Mouse (Mus musculus) stomach, embryonic 15.5 days (tissue): ENCODE results near the gene Ptpro. TPM values are rescaled to one million over a fixed set of nuclear protein-coding genes. Genes with fewer than 3 reads are reported as not detected.
"Not testable (repeated sequence)": the region's sequence is repeated elsewhere in the genome, so short reads cannot be mapped to it uniquely, and the experiment has no call there.

Source experiments
- ATAC-seq: fragments of 200-750 bp; cut with Nextera tagmentation; 2 replicates; pipeline ENCODE4 v1.8.0; 2017; ENCODE audit warnings: low read depth, moderate number of reproducible peaks, moderate TSS enrichment; ENCODE audit not compliant: insufficient read depth, low FRiP score
- H3K27ac ChIP-seq: fragments of 300-500 bp; sonication (generic); 2 replicates; pipeline ENCODE4 v1.5.1; 2015; ENCODE audit warnings: mild to moderate bottlenecking, inconsistent platforms
- H3K27me3 ChIP-seq: fragments of 300-500 bp; sonication (generic); replicated peaks from 2 replicates; pipeline ENCODE4 v1.6.1; 2015; ENCODE audit warnings: inconsistent platforms
- H3K36me3 ChIP-seq: fragments of 300-500 bp; sonication (generic); 2 replicates; pipeline ENCODE4 v1.6.1; 2015; ENCODE audit warnings: inconsistent platforms
- H3K4me1 ChIP-seq: fragments of 300-500 bp; sonication (generic); 2 replicates; pipeline ENCODE4 v1.6.1; 2015; ENCODE audit warnings: inconsistent platforms
- H3K4me2 ChIP-seq: fragments of 300-500 bp; sonication (generic); 2 replicates; pipeline ENCODE4 v1.6.1; 2015; ENCODE audit warnings: mild to moderate bottlenecking, inconsistent platforms
- H3K4me3 ChIP-seq: fragments of 300-500 bp; sonication (generic); replicated peaks from 2 replicates; pipeline ENCODE4 v1.5.1; 2015; ENCODE audit warnings: inconsistent platforms
- H3K9ac ChIP-seq: fragments of 300-500 bp; sonication (generic); 2 replicates; pipeline ENCODE4 v1.6.1; 2015; ENCODE audit warnings: inconsistent platforms
- H3K9me3 ChIP-seq: fragments of 300-500 bp; sonication (generic); 2 replicates; pipeline ENCODE4 v1.6.1; 2016; ENCODE audit warnings: inconsistent platforms
- WGBS: fragments of 180-500 bp; shearing (Covaris S2); methylation state at CpG from one replicate; pipeline ENCODE4 v1.1.7; 2015; 5-methylcytosine and 5-hydroxymethylcytosine counted together
- polyA plus RNA-seq: library from polyadenylated mRNA; unstranded; fragments of >200 nt; fragmentation: Nextera tagmentation; extraction: Ambion mirVana; gene quantifications from 2 replicates; pipeline ENCODE4 v1.2.1, GENCODE M21; 2015

Ptpro gene
- polyA plus RNA-seq, 1 experiment from 2014 or later: 3.3 TPM

- no peaks in the 10 kb centered on the region for H3K9me3 ChIP-seq
- H3K27me3 ChIP-seq: no peaks in the 10 kb centered on the region; the same call in 1 of the 2 replicates
- no peaks in the 10 kb centered on the region for H3K36me3 ChIP-seq
- 92% methylated on average over 3 of the region's 3 CpGs for WGBS
- no peak overlapping the region for H3K9ac ChIP-seq
- H3K4me3 ChIP-seq: no peak overlapping the region
- ATAC-seq: no peak
- H3K4me1 ChIP-seq: peaks cover 17% of the 10 kb centered on the region
- no peak overlapping the region for H3K27ac ChIP-seq
- H3K4me2 ChIP-seq: no peak overlapping the region
Observed at GRCm38 (mm10) chr6:137467696-137468095, 215.6 kb downstream of the Ptpro start.

- Histone ChIP-seq H3K9me3 (no peaks in the 10 kb centered on the region), H3K27me3 (no peaks in the 10 kb centered on the region; the same call in 1 of the 2 replicates), H3K27ac (no peak overlapping the region), H3K4me2 (no peak overlapping the region), H3K36me3 (no peaks in the 10 kb centered on the region), H3K4me3 (no peak overlapping the region), H3K9ac (no peak overlapping the region), H3K4me1 (peaks cover 17% of the 10 kb centered on the region)
- no peak for ATAC-seq
- WGBS: 92% methylated on average over 4 of the region's 4 CpGs
Observed at GRCm38 (mm10) chr6:137469541-137469940, 217.4 kb downstream of the Ptpro start.

GRCm38 (mm10) chr6:137470901-137471598 lies 218.9 kb downstream of the Ptpro start:
- H3K9ac ChIP-seq: no peak overlapping the region
- H3K27me3 ChIP-seq: no peaks in the 10 kb centered on the region; the same call in 1 of the 2 replicates
- H3K4me2 ChIP-seq: no peak overlapping the region
- H3K36me3 ChIP-seq: no peaks in the 10 kb centered on the region
- no peak overlapping the region for H3K4me3 ChIP-seq
- H3K9me3 ChIP-seq: no peaks in the 10 kb centered on the region
- H3K27ac ChIP-seq: peak overlapping the region; percentile 75
- H3K4me1 ChIP-seq: peaks cover 12% of the 10 kb centered on the region; the same call in 1 of the 2 replicates
- WGBS: 18% methylated on average over 11 of the region's 11 CpGs
- peak; percentile 88 for ATAC-seq

GRCm38 (mm10) chr6:137472129-137472528 lies 220.0 kb downstream of the Ptpro start:
- Histone ChIP-seq H3K36me3 (no peaks in the 10 kb centered on the region), H3K4me3 (no peak overlapping the region), H3K9ac (no peak overlapping the region), H3K27ac (no peak overlapping the region), H3K4me1 (peaks cover 12% of the 10 kb centered on the region; the same call in 1 of the 2 replicates), H3K4me2 (no peak overlapping the region), H3K27me3 (no peaks in the 10 kb centered on the region; the same call in 1 of the 2 replicates), H3K9me3 (no peaks in the 10 kb centered on the region)
- no peak for ATAC-seq
- WGBS: 81% methylated on average over 9 of the region's 9 CpGs

- no peak for ATAC-seq
- H3K27me3 ChIP-seq: no peaks in the 10 kb centered on the region; the same call in 1 of the 2 replicates
- 64% methylated on average over 1 of the region's 1 CpGs for WGBS
- H3K4me2 ChIP-seq: no peak overlapping the region
- H3K4me1 ChIP-seq: peaks cover 12% of the 10 kb centered on the region; the same call in 1 of the 2 replicates
- H3K4me3 ChIP-seq: no peak overlapping the region
- no peak overlapping the region for H3K27ac ChIP-seq
- H3K36me3 ChIP-seq: no peaks in the 10 kb centered on the region
- no peak overlapping the region for H3K9ac ChIP-seq
- no peaks in the 10 kb centered on the region for H3K9me3 ChIP-seq
Observed at GRCm38 (mm10) chr6:137473433-137473832, 221.3 kb downstream of the Ptpro start.

- not testable (repeated sequence) for ATAC-seq, H3K4me2 ChIP-seq, H3K9ac ChIP-seq, H3K27ac ChIP-seq, H3K36me3 ChIP-seq, H3K9me3 ChIP-seq, H3K4me1 ChIP-seq, H3K27me3 ChIP-seq, H3K4me3 ChIP-seq
- 94% methylated on average over 5 of the region's 5 CpGs for WGBS
Observed at GRCm38 (mm10) chr6:137475695-137476094, 223.6 kb downstream of the Ptpro start.

- no peak overlapping the region for H3K4me2 ChIP-seq
- no peaks in the 10 kb centered on the region for H3K27me3 ChIP-seq
- no peak overlapping the region for H3K9ac ChIP-seq
- no peaks in the 10 kb centered on the region; the same call in 1 of the 2 replicates for H3K9me3 ChIP-seq
- no peak overlapping the region for H3K27ac ChIP-seq
- H3K4me1 ChIP-seq: no peaks in the 10 kb centered on the region
- no peak for ATAC-seq
- WGBS: 87% methylated on average over 7 of the region's 7 CpGs
- H3K4me3 ChIP-seq: no peak overlapping the region
- 0 out of 2 replicates have a peak, but pooled peaks cover 3% of the 10 kb centered on the region for H3K36me3 ChIP-seq
Observed at GRCm38 (mm10) chr6:137482891-137483290, 230.8 kb downstream of the Ptpro start.

- H3K27me3 ChIP-seq: no peaks in the 10 kb centered on the region
- no peaks in the 10 kb centered on the region for H3K4me1 ChIP-seq
- no peak overlapping the region for H3K4me2 ChIP-seq
- 42% methylated on average over 6 of the region's 6 CpGs for WGBS
- ATAC-seq: peak; percentile 43; the same call in 1 of the 2 replicates
- H3K36me3 ChIP-seq: no peaks in the 10 kb centered on the region
- no peak overlapping the region for H3K9ac ChIP-seq
- no peak overlapping the region for H3K4me3 ChIP-seq
- no peak overlapping the region for H3K27ac ChIP-seq
- no peaks in the 10 kb centered on the region for H3K9me3 ChIP-seq
Observed at GRCm38 (mm10) chr6:137487443-137487842, 235.3 kb downstream of the Ptpro start.

GRCm38 (mm10) chr6:137490115-137490514 lies 238.0 kb downstream of the Ptpro start:
- no peak overlapping the region for H3K4me2 ChIP-seq
- H3K4me3 ChIP-seq: no peak overlapping the region
- 87% methylated on average over 14 of the region's 14 CpGs for WGBS
- no peak for ATAC-seq
- no peaks in the 10 kb centered on the region for H3K4me1 ChIP-seq
- H3K9ac ChIP-seq: no peak overlapping the region
- H3K36me3 ChIP-seq: no peaks in the 10 kb centered on the region
- no peak overlapping the region for H3K27ac ChIP-seq
- H3K27me3 ChIP-seq: no peaks in the 10 kb centered on the region
- H3K9me3 ChIP-seq: no peaks in the 10 kb centered on the region

GRCm38 (mm10) chr6:137491659-137492058 lies 239.5 kb downstream of the Ptpro start:
- no peaks in the 10 kb centered on the region for H3K27me3 ChIP-seq
- WGBS: 53% methylated on average over 2 of the region's 2 CpGs

GRCm38 (mm10) chr6:137492582-137492981 lies 240.5 kb downstream of the Ptpro start:
- no peak for ATAC-seq
- Histone ChIP-seq H3K4me1 (no peaks in the 10 kb centered on the region), H3K4me3 (no peak overlapping the region), H3K9ac (no peak overlapping the region), H3K27me3 (no peaks in the 10 kb centered on the region), H3K9me3 (no peaks in the 10 kb centered on the region), H3K27ac (no peak overlapping the region), H3K4me2 (no peak overlapping the region), H3K36me3 (no peaks in the 10 kb centered on the region)
- WGBS: 88% methylated on average over 4 of the region's 4 CpGs

More at GRCm38 (mm10) chr6:137491659-137492058, 239.5 kb downstream of the Ptpro start:
- H3K27ac ChIP-seq: no peak overlapping the region
- H3K9me3 ChIP-seq: no peaks in the 10 kb centered on the region
- no peak overlapping the region for H3K4me3 ChIP-seq
- no peaks in the 10 kb centered on the region for H3K36me3 ChIP-seq
- no peaks in the 10 kb centered on the region for H3K4me1 ChIP-seq
- no peak overlapping the region for H3K9ac ChIP-seq
- no peak for ATAC-seq
- H3K4me2 ChIP-seq: no peak overlapping the region

- no peak overlapping the region for H3K4me2 ChIP-seq
Observed at GRCm38 (mm10) chr6:137493211-137494135, 241.4 kb downstream of the Ptpro start.

More at GRCm38 (mm10) chr6:137493211-137494135, 241.4 kb downstream of the Ptpro start:
- H3K9ac ChIP-seq: no peak overlapping the region
- H3K4me1 ChIP-seq: no peaks in the 10 kb centered on the region
- no peaks in the 10 kb centered on the region for H3K36me3 ChIP-seq
- H3K4me3 ChIP-seq: no peak overlapping the region
- H3K27me3 ChIP-seq: no peaks in the 10 kb centered on the region
- H3K9me3 ChIP-seq: no peaks in the 10 kb centered on the region
- no peak overlapping the region for H3K27ac ChIP-seq
- ATAC-seq: no peak
- 82% methylated on average over 17 of the region's 17 CpGs for WGBS
